Mouse (Mus musculus) kidney, adult 11 months (tissue): Measurements from ENCODE around the gene Pofut2.

Experiments
- DNase-seq: peaks from one replicate; pipeline ENCODE4 v3.0.0; 2022

Pofut2 gene

GRCm38 (mm10) chr10:77231861-77232755 is 26.9 kb upstream of the Pofut2 start:
- DNase-seq, result no peak

- DNase-seq, result no peak
Observed at GRCm38 (mm10) chr10:77233230-77233629, 25.8 kb upstream of the Pofut2 start.

- peak; percentile 35 for DNase-seq
Observed at GRCm38 (mm10) chr10:77234991-77235616, 23.9 kb upstream of the Pofut2 start.

DNA sequence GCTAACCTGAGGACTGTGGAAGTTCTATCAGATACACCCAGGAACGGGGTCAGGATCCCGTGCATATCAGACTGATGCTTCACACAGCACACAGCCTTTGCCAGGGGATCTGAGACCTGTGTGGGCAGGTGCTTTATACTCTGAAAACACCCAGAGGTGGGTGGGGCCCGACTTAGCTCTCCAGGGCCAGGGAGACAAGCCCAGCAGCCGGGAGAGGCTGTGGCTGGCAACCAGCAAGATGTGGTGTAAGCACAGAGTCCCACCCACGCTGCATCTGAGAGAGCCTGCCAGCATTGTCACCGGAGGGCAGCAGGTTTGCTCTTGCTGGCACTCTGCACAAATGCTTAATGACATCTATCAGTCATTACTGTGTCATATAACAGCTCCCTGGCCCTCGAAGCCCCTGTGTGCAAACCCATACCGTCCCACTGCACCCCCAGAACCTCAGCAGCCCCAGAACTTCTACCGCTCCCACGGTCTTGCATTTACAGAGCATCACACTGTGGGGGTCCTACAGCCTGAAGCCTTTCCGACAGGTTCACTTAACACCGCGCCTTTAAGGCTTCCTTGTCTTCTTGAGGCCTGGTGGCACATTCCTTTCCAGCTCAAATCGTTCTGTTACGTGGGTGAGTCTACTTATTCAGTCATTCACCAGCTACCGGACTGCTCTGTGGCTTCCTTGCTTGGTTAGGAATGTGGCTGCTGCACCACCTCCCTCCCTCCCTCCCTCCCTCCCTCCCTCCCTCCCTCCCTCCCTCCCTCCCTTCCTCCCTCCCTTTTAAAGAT is 21.0 kb upstream of the Pofut2 start:
- DNase-seq, result no peak

GRCm38 (mm10) chr10:77240764-77241163 is 18.3 kb upstream of the Pofut2 start:
- peak; percentile 42 for DNase-seq

DNA sequence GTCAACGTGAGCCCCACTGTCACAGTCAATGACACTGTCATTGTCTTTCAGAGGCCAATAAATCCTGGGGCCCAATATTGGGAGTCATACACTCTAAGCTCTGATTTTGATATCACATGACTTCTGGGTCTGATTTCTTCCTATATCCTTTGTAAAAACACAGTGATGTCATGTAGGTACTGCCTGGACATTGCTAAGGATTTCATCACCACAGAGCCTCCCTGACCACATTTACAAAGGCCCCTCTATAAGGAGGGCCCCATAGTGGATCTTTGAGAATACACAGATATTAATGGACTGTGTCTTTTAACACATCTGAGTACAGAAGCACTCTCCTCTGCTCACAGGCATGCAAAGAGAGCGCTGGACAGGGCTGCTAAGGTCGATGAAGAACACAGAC is 16.6 kb upstream of the Pofut2 start:
- no peak for DNase-seq

DNA sequence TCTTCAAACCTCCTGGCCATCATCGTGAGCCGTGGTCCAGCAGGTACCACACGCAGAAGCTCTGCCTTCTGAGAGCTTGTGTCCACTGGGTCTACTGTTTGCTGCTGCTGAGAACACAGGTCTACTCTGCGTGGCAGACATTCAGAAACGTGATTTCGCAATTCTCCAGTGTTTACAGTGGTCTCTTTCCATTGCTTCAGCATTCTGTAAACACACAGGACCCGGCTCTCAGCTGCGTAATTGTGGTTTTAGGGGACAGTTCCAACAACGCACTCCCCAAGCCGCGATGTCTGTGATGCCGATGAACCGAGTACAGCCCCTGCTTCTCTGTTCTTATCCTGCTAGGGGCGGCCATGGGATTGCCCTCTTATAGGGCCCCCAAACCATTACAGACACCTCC is 16.1 kb upstream of the Pofut2 start:
- no peak for DNase-seq

DNA sequence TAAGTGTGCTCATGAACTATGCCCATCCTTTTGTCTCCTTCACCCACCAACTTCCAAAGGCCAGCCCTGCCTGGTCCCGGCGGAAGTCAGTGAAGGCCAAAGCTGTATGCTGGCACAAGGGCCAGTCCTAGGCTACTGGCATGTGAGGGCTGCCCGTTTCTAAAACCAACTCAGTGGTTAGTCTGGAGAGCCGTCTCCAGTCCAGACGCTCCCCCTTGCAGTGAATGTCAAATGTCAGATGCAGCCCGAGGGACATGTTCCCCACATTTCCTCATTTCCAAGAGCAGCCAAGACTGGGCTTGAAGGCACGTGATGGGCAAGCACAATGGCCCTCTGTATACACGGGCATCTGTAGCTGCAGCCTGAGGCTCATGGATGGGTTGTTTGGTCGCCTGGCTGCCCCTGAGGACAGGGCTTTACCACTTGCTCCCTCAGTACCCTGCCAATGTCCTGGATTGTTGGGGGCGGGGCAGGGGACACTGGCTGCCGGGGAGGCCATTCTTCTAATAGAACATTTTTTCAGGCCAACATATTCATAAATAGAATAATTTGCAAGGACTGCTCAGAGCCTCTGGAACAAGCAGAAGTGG is 15.4 kb upstream of the Pofut2 start:
- no peak for DNase-seq

GRCm38 (mm10) chr10:77244777-77245176 is 14.2 kb upstream of the Pofut2 start:
- DNase-seq, result no peak

GRCm38 (mm10) chr10:77247048-77247447 is 12.0 kb upstream of the Pofut2 start:
- DNase-seq, result no peak

DNA sequence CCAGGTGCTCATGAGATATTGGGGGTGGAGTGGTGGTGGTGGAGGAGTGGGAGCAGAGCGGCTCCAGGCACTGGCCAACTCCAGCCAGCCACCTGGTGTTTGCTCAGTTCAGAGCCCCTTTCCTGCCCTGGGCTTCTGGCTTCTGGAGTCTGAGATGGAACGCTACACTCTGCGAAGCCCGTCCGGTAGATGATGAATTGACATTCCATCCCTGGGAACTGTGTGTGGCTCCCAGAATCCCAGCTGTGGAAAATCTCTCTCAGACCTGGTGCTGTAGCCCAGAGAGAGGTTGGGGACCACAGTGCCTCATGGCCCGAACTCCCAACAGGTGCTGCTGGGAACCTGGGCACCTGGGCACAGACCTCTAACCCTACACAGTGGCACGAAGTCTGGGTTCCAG is 11.3 kb upstream of the Pofut2 start:
- DNase-seq, result no peak

- DNase-seq, result no peak
Observed at GRCm38 (mm10) chr10:77251223-77251783, 7.7 kb upstream of the Pofut2 start.

DNA sequence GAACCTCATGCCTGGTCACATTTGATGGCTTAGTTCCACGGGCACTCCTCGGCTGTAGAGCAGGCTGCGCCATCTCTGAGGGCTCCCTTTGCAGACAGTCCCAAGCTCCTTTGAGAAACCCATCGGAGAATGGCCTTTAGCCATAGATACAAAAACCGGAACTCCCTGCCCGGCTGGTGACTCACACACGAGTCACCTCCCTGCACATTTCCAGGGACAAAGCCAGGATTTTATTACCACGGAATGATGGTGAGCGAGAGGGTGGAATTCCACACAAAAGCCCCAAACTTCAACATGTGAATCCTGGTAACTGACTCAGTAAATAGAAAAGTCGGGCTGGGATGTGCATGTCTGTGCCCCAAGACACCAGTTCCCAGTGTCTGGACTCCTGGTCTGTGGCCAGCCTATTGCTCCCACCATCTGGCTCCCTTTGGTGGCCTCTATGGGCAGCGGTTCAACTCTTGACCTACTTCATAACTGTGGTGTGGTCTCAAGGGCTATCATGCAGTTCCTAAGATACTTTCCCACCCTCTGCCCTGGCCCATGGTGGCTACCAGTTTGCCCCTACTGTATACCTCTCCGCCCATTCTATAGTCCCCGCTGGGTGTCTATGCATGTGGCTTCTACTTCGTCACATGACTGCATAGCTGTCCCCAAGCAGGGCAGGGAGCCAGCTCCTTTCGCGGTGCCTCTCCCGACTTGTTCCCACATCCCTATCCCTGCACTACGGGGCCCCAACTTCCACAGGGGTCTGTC is 7.1 kb upstream of the Pofut2 start:
- DNase-seq, result peak; percentile 31

GRCm38 (mm10) chr10:77252790-77253189 is 6.2 kb upstream of the Pofut2 start:
- DNase-seq, result peak; percentile 66

DNA sequence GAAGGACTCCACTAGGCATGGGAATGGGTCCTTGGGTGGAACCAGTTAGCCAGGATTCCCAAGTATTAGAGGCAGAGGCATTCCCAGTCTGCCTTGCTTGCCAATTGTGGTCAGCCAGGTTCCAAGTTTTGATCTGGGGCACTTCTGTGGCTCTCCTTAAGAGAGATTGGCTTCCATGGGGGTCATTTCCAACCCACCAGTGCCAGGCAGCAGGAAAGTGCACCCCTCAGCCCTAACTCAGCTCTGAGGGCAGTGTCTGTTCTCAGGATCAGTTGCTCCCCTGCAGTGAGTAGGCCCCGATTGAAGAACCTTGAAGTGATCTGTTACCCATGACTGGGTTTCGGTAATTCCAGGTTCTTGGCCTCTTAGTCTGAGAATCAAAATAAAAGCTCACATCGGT is 3.8 kb upstream of the Pofut2 start:
- DNase-seq, result no peak

DNA sequence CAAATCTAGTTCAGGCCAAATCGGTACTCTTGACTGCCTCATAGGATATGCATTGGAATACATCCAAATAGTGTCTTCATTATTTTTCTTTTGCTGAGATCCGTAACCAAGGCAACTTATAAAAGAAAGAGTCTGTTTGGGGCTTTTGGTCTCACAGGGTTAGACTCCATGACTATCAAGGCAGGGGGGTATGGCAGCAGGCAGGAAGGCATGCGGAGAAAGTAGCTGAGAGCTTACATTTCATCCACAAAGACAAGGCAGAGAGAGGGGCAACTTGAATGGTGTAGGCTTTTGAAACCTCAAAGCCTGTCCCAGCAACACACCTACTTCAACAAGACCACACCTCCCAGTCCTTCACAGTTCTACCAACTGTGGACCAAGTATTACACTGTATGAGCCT is 3.3 kb upstream of the Pofut2 start:
- no peak for DNase-seq

DNA sequence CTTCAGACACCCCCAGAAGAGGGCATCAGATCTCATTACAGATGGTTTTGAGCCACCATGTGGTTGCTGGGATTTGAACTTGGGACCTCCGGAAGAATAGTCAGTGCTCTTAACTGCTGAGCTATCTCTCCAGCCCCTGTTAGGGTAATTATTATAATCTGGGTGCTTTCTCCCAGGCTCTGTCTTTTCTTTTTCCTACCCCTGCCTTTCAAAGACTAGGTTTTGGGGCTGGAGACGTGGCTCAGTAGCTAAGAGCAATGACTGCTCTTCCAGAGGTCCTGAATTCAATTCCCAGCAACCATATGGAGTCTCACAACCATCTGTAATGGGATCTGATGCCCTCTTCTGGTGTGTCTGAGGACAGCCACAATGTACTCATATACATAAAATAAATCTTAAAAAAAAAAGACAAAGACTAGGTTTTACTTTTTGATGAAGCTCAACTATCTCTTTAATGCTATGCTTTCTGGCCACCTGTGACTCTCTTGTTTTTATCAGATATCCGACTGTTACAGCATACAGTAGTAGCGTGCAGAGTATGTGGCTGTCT is 902 bp upstream of the Pofut2 start:
- DNase-seq, result no peak

DNA sequence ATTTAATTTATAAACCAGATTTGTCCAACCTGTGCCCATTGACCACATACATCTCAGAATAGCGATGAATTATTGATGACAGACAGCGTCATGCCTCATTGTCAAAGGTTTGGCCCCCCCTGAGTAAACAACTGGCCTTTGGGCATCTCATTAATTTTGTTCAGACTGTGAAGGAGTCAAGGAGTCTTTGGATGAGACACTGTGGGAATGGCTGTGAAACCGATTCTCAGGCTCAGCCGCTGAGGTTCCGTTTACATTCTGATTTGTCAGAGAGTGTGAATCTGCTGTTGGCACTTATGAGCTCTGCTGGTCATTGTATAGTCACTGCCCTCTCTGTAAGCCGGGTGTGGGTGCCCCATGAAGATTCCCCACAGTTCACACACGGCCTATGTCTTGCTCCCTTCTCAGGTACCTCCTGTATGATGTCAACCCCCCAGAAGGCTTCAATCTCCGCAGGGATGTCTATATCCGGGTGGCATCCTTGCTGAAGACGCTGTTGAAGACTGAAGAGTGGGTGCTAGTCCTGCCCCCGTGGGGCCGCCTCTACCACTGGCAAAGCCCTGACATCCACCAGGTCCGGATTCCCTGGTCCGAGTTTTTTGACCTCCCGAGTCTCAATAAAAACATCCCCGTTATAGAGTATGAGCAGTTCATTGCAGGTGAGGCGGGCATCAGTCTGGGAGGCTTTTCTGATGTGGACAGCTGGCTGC is 1.3 kb downstream of the Pofut2 start:
- no peak for DNase-seq

- peak; percentile 23 for DNase-seq
Observed at GRCm38 (mm10) chr10:77266281-77266680, 7.3 kb downstream of the Pofut2 start.

DNA sequence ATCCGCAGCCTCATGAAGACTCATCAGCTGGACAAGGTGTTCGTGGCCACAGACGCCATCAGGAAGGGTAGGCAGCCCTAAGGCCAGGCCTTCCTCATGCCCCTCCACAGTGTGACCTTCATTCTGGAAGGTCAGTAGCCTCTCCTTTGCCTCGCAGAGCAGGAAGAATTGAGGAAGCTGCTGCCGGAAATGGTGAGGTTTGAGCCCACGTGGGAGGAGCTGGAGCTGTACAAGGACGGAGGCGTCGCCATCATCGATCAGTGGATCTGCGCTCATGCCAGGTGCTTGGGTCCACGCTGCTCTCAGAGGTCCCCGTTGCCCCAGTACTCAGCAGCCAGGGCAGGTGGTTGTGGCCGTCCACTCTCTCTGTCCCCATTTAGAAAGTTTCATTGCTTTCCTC is 8.0 kb downstream of the Pofut2 start:
- no peak for DNase-seq

- DNase-seq, result no peak
Observed at GRCm38 (mm10) chr10:77269129-77269528, 10.1 kb downstream of the Pofut2 start.
